Mouse (Mus musculus): ENCODE results near the gene Tmtc1.

Gene Tmtc1

DNA sequence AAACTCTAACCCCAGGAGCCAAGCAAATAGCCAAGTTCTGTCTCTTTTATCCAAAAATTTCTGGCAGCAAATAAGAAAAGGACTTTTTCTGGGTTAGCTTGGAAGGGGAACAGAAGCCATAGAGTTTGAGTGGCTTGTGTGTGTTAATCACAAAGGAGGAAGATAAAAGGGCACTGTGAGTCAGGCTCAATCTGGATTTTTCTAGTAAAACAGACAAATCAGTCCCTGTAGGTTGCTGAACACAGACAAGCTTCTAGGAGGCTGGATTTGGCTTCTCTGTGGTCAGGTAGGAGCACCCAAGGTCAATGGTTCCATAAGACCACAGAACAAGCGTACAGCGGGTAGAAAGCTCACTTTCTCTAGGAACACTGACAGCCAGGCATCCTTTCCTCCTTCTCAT lies 141.9 kb downstream of the Tmtc1 start:
- DNase-seq = no peak

DNA sequence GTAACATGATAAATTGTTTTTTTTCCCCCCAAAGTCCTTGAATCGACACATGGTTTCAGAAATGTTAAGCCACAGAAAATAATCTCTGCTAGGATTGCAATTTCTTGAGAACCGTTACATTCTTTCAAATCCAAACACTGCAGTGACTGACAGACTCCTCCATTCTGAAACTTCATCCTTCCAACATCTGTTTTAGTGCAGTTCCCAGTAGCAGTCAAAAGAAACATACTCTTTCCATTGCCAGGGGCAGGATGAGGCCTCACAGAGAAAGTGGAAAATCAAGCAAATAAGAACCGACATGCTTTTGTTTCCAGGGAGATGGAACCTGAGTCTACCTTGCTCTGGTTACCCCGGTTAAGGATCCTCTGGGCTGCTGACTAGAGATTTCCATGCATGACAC lies 147.1 kb downstream of the Tmtc1 start:
- no peak for DNase-seq

DNA sequence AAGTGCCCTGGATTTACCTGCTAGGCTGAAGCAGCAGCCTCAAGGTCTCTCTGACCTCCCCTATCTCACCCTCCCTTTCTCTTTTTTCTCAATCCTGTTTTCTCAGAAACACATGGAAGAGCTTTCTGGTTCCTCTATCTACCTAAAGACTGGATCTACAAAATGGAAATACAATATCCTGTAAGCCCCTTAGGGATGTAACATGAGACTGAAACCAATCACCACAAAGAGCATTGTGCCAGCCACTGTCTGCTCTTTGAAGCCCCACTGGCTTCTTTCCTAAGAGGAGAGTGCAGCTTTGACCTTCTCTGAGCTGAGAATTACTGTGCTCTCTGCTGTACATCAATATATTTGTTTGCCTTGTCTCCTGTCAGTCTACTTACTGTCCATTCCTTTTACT lies 147.8 kb downstream of the Tmtc1 start:
- no peak for DNase-seq

DNA sequence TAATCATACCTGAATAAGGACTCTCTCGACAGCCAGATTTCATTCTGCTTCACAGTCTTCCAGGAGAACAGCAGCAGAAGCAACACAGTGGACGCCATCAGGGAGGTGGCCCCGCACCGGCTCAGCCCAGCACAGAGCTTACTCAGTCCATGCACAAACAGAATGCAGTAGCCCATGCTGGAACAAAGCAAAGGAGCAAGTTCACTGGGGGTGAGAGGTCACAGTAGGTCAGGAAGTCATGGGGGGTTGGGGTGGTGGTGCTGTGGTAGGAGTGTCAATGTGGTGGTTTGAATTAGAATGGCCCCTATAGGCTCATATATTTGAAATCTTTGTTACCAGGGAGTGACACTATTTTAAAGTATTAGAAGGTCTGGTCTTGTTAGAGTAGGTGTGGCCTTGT lies 149.7 kb downstream of the Tmtc1 start:
- DNase-seq = no peak

DNA sequence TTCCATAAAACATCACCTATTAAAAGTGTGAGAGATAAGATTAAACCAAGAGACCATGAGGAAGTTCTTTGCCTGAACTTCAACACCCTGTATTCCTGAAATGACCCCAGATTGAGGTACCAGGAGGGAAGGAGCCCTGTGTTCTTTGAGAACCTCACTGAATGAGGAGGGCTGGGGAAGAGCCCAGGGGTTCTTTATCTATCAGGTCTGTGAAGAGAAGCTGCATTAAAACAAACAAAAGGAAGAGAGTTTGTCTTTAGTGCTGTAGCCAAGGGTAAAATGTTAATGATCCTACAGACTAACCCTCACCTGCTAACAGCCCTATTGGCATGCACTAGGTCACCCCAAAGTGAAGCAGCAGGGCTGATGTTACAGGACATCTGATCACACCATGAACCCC lies 153.3 kb downstream of the Tmtc1 start:
- DNase-seq = no peak

DNA sequence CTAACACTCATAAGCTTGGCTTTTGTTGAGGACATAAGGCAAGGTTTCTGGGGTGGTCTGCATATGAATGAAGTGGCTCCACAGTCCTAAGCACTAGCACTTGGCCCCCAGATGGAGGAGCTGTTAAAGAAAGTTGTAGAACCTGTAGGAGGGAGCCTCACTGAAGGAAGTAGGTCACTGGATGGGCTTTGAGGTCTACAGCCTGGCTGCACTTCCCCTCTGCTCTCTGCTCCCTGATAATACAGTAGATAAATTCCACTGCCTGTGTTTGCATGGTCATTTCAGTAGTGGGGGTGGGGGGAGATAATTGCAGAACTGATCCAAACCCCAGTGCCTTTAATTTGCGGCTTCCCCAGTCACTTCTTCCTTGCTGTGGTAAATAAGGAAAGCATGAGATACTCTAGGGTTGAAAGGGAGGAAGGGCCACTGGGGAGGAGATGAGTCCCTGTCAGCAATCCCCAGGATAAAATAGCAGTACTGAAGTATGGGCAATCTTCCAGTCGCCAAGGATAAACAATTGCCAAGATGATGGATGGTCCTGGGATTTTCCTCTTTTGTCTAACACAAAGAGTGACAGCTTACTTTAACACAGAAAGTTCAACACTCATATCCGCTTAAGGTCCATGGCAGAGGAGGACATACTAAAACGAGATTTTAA lies 160.8 kb downstream of the Tmtc1 start:
- DNase-seq = no peak

DNA sequence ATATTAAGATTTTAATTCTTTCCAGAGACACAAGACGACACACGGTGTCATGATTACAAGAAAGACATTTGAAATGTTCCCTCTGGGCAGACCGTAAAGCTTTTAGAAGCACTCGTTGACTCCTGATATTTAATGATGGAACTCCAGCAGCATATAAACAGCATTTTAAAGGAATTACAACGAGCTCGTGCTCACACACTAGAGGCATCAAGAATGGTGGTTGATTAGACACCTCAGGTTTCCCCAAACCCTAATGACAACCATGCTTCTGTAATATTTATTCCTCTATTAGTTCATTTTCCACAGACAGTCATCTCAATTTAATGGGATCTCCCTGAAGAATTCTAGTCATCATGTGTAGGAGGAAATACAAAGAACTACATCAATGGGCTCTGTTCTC lies 164.9 kb downstream of the Tmtc1 start:
- DNase-seq = no peak

DNA sequence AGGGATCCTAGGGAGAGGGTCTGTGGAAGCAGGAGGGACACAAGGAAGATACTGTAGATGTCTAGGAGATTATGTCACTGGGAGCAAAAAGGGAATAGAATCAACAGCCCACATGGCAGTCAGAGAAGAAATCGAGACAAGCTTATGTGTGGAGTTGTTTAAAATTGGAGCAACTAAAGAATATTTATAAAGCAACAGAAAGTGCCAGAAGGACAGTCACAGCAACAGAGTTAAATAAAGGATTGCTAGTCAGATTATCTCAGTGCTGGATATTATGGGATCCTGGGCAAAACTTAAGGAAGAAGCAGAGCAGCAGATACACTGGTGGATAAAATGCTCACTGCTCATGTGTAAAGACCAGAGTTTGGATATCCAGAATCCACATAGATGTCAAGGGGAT lies 167.8 kb downstream of the Tmtc1 start:
- no peak for DNase-seq

DNA sequence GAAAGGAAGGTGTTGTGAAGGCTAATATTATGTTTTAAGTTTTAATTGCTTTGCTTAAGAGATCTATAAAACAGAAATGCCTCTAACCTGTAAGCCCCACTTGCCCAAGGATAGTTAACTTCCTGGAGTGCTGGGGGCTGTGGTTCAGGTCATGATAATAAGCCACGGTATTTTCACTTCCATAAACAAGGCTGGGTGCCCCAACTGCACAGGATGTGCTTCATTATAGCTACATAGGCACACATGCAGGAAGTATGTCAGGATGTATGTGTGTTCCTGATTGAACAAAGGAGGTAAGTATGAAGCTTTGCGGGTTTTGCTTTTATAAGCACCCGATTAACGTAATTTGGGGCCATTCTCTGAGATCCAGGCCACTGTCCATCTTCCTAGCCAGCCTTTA lies 169.1 kb downstream of the Tmtc1 start:
- no peak for DNase-seq

DNA sequence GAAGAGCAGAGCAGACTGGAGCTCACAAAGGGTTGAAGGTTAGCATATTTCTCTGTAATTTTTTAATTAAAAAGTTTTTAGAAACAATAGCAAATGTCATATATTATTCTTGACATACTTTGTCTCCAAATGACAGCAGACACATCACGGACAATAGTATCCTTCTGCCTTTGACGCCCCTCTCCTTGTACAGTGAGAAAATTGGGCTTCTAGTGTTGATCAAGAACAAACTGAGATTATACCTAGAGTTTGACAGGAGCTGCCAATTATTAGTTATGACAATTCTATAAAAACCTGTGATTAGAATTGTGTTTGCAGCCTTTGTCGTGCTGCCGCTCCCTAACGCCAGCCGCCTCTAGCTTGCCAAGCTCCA lies 183.5 kb downstream of the Tmtc1 start:
- peak in 1 of 2 experiments; percentile 16 for DNase-seq

DNA sequence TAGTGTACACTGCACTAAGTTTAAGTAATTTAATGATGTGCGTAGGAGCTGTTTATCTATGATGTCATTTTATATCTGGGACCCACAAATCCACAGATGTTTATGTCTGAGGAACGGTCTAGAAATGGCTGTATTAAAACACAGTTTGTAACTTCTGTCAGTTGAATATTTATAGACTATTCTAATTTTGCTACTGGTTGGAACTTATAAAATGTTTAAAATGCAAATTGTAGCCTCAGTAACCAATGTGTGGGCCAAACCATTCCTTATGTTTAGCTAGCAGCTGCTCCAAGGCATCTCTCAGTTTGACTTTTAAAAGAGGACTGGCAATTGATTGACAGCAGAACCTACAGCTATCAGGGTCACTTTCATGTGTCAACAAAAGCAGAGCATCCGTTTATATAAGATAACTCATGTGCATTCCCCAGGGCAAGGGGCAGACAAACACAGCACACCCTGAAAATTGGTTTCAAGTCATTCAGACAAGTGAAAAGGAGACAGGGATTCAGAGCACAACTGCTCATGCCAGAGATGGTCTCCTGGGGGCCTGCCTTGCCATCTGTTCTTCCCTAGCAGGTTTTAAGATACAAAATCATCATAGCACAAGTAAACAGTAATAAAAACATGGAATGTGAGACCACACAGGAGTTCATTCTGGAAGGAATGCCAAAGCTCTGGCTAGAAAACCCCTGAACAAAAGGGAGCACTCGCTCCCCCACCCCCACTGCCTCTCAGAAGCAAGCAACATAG lies 184.0 kb downstream of the Tmtc1 start:
- peak; percentile 78 to 88 for DNase-seq

DNA sequence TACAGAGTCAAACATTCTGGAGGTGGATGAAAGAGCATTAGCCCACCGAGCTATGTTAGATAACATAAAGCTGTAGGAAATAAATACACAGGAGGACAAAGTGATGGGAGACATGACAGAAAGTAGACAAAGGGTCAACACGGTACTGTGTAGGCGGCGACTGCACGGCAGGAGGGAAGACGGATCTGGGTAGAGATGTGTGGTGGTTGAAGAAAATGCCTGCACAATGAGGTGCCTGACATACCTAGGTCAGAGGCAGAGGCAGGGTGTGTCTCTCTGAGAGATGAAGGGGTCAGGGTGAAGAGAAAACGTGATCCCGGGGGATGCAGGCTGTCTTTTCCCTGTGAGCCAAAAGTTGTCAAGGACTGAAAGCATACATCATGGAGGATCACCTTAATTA lies 185.1 kb downstream of the Tmtc1 start:
- no peak for DNase-seq

DNA sequence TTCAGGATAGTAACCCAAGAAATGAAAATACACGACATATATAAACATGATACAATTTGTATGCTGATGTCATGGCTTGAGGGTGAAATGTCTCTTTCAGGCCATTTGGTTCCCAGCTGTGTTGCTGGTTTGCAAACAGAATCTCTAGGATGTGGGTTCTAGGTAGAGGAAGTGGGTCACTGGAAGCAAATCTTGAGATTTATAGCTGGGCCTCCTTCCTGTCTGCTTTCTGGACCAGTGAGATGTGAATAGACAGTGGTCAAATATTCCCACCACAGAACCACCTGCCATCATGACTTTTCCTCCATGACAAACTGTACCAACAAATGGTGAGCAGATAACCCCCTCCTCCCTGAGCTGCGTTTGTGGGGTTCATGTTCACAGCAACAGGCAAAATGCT lies 186.4 kb downstream of the Tmtc1 start:
- DNase-seq = no peak

DNA sequence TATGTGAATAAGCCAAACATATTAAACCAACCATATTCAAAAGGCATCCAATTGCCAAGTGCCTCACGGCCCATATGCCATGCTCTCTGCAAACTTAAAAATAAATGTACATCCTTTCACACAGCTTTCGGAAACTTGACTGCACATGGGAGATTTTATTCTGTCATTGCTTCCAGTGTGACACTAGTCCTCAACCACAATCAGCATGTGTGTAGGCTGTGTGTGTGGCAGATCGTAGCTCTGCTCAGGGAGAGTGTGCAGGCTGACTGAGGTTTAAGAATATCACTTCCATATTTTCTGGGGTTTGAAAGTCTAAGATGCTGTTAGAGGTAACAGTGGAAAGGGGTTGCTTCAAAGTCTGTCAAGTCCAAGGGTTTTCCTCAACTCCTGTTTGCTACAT lies 188.1 kb downstream of the Tmtc1 start:
- no peak for DNase-seq

DNA sequence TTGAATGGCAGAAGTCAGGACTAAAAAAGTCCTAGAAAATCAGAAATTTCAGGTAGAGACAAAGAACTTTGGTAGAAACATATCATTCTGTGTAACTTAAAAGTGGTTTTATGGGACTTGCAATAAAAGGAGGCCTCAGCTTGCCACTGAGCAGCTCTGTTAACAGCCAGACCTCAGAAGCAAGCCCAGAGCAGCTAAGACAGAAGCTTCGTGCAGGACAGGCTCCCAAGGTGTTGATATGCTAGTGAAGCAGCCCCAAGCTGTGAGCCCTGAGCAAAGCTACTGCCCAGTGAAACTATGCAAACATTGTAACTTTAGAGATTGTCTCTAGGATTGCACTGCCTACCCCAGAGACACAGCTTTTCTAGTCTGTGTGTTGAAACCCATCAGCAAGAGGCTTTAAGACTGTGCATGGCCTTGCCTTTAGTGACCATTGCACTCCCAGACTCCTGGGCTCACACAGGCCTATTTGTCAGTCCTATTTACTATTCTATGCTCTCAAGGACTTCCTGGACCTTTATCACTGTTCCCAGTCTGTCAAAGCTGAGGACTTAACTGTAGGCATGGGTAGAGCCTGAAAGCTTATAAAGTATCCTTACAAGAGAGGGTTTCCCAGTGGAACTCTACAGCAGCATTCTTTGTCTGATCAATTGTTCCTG lies 188.7 kb downstream of the Tmtc1 start:
- no peak for DNase-seq

DNA sequence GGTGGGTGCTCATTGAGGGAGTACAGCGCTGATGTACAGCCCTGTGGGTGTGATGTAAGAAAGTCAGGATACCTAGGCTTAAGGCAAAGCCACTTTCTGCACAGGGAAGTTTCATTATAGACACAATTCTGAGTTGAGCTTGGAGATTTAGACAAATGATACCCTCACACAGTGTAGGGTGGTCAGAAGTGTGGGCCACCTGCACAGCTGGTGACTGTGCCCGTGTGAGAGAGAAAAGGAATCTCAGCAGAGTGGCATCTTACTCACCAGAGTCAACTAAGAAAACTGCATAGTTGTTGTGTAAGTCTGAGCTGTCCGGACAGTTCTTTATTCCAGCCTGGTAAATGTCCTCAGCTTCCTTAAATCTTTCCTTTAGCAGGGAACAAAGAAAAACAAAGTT lies 195.0 kb downstream of the Tmtc1 start:
- no peak for DNase-seq

DNA sequence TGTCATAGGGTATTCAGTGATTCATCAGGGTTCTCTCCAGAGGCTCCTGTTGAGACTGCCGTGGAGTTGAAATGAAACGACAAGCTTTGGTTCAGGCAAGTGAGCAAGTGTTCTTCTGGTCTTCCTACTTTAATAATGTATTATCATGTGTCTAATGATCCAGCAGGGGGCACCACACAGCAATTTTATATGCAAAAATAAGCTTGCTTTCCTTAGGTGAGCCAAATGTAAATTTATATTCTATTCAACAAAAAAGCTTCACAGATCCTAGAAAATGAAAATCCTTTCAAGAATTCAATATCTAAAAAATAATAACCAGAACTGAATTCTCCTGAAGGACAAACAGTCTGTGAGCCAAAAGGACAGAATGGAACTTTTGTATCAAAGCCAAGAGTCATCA lies 195.6 kb downstream of the Tmtc1 start:
- peak; percentile 78 to 85 for DNase-seq

DNA sequence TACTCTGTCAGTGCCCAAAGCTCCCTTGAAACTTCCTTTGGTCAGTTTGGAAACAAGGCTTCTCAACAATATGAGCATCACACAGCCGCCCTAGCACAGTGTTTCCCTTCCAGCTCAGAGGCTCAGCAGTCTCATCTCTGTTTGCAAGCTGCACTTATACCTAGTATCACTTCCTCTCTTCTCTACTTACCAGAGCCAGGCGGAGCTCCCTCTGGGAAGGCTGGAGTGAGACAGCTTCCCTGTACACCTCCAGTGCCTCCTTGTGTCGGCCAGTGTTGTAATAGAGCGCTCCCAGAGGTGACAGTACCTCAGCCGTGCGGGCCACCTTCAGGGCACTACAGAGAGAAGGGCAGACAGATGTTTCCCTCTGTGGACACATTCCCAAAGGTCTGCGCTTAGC lies 197.6 kb downstream of the Tmtc1 start:
- DNase-seq = no peak

DNA sequence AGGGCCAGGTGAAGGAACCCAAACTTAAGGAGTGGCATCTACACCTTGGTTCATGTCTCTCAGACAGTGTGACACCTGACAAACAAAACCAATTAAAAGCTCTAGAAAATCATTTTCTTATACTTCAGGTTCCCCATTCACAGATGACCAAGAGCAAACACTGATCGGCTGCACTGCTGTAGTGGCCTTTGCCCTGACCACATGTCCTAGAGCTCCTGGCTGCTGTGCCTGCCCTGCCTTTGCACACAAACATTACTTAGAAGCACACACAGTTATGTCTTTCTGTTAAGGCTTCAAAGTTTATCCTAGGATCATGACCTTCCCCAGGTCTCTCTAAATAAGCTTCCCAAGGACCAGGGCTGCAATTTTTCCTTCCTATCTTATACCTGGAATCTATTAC lies 199.4 kb downstream of the Tmtc1 start:
- no peak for DNase-seq

DNA sequence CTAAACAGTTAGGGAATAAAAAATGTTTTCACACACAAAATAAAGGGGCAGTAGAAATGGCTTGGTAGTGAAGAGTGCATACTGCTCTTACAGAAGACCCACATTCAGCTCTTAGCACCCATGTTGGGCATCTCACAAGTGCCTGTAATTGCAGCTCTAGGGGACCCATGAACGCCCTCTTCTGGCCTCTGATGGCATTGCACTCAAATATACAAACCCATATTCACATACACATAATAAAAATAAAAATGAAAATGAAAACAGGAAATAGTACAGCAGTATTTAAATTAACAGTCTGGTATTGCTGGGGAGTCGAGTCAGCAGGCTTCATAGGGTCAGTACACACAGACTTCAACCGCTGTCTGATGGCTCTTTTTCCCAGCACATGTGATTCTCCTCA lies 201.9 kb downstream of the Tmtc1 start:
- no peak for DNase-seq

DNA sequence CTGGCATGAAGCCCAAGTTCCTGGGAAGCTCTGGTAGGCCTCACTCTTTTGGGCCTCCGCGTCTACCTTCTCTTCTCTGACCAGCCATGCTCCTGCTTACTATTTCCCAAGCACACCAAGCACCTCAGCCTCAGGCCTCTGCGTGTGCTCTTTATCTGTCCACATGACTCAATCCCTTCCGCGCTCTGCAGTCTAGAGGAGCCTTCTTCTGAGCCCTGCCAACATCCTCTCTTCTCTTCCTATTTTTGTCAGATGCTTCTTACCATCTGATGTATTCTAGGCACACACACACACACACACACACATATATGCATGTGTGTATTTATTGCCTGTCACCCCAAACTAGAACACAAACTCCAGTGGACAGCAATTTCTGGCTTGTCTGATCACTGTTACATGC lies 202.5 kb downstream of the Tmtc1 start:
- DNase-seq = no peak

DNA sequence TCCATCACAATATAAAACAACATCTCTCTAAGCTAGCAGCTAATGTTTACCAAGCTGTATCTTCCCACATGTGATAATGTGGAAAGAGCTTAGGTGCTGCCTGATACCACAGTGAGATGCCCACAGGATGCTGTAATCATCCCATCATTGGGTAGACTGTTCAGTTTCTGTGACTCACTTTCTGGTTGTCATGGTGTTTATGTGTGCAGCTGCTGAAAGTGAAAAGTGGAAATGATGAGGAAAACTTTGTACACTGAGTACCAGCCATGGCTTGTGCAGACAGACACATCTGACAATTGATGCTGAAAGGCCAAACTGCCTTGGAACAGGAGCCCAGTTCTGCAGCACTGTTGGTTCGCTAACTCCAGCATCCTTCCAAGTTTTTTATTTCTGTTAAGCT lies 204.9 kb downstream of the Tmtc1 start:
- no peak for DNase-seq

DNA sequence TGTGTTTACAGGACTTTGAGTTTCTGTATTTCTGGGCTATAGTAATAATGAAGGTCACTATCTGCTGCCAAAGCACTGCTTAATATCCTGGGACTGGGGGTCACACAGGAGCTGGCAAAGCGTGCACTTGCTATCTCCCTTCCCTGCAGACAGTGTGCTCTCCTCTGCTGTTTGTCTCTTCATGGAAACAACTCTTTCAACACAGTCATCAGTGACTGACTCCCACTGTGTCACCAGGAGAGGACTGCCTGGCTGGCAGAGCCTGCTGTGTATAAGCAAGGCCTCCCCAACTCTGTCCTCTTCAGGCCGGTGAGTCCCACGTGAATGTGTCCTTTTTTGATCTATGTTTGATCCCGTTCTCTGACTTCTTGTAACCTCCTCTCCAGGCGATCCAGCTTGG lies 206.7 kb downstream of the Tmtc1 start:
- DNase-seq = no peak

DNA sequence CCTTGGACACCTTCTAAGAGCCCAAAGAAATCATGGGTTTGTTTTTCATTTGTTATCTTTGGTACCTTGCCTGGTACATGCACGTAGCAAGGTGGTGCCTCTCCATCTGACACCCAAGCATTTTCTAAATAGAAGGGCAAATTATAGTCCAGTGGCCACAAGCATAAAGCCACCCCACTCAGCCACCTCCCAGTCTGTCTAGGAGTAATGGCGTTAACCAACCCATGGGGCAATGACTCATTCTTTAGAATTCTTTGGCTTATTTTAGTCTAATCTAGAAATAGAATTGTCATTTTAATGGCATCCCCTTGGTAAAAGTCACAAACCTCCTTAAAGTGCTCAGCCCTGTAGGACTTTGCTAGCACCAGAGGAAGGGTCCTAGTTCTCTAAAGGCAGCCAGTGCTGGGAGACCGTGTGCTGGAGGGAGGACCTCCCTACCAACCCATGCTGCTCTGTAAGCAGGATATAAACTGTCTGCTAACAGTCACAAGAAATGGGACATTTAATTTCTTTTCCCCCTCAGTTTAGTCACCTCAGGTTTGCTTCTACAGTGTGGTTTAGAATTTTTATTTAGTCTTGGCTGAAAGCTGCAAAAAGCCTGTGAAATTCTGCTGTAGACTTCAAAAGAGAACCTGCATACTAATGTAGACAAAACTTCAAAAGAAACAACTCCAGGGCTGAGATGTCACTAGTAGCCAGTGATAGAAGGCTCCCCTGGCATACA lies 209.9 kb downstream of the Tmtc1 start:
- no peak for DNase-seq
